Mouse (Mus musculus): Measurements from ENCODE around the gene G3bp2. TPM values are rescaled to one million over a fixed set of nuclear protein-coding genes. Genes with fewer than 3 reads are reported as not detected.
A peak's percentile ranks its signal among the peaks of the same experiment; 100 is the strongest.

Gene G3bp2
- polyA plus RNA-seq, 1 experiment from 2014 or later, result 195 TPM

- H3K36me3 ChIP-seq, result no peaks in the 10 kb centered on the region
- no peak overlapping the region for H3K4me3 ChIP-seq (replicated peaks)
- no peak overlapping the region for H3K4me2 ChIP-seq (replicated peaks)
- no peaks in the 10 kb centered on the region for H3K9me3 ChIP-seq
- no peaks in the 10 kb centered on the region for H3K27me3 ChIP-seq (replicated peaks)
- H3K9ac ChIP-seq, result no peak overlapping the region
- no peak overlapping the region for H3K27ac ChIP-seq
- 89% methylated on average over 6 of the region's 6 CpGs for WGBS
- no peak for ATAC-seq
- 0 out of 2 replicates have a peak, but pooled peaks cover 5% of the 10 kb centered on the region for H3K4me1 ChIP-seq (replicated peaks)
Observed at GRCm38 (mm10) chr5:92114223-92114622, 30.7 kb upstream of the G3bp2 start.

GRCm38 (mm10) chr5:92113484-92113883 lies 30.0 kb upstream of the G3bp2 start:
- H3K36me3 ChIP-seq, result no peaks in the 10 kb centered on the region
- H3K9ac ChIP-seq, result no peak overlapping the region
- H3K27ac ChIP-seq, result no peak overlapping the region
- H3K4me3 ChIP-seq (replicated peaks), result no peak overlapping the region
- no peak for ATAC-seq
- 0 out of 2 replicates have a peak, but pooled peaks cover 5% of the 10 kb centered on the region for H3K4me1 ChIP-seq (replicated peaks)
- H3K27me3 ChIP-seq (replicated peaks), result no peaks in the 10 kb centered on the region
- 92% methylated on average over 7 of the region's 7 CpGs for WGBS
- H3K9me3 ChIP-seq, result no peaks in the 10 kb centered on the region
- H3K4me2 ChIP-seq (replicated peaks), result no peak overlapping the region

GRCm38 (mm10) chr5:92112585-92112984 lies 29.1 kb upstream of the G3bp2 start:
- H3K4me3 ChIP-seq (replicated peaks), result peak overlapping the region; percentile 13
- H3K27me3 ChIP-seq (replicated peaks), result no peaks in the 10 kb centered on the region
- no peak for ATAC-seq
- H3K9me3 ChIP-seq, result no peaks in the 10 kb centered on the region
- no peak overlapping the region for H3K27ac ChIP-seq
- WGBS, result 12% methylated on average over 10 of the region's 10 CpGs
- peak overlapping the region; percentile 28; the same call in 1 of the 2 replicates for H3K9ac ChIP-seq
- H3K36me3 ChIP-seq, result no peaks in the 10 kb centered on the region
- peak overlapping the region; percentile 50 for H3K4me2 ChIP-seq (replicated peaks)
- H3K4me1 ChIP-seq (replicated peaks), result 0 out of 2 replicates have a peak, but pooled peaks cover 5% of the 10 kb centered on the region

GRCm38 (mm10) chr5:92112175-92112574 lies 28.7 kb upstream of the G3bp2 start:
- Histone ChIP-seq H3K4me3 (replicated peaks) (no peak overlapping the region), H3K27me3 (replicated peaks) (no peaks in the 10 kb centered on the region), H3K36me3 (no peaks in the 10 kb centered on the region), H3K9me3 (no peaks in the 10 kb centered on the region), H3K4me2 (replicated peaks) (peak overlapping the region; percentile 50), H3K9ac (no peak overlapping the region), H3K4me1 (replicated peaks) (0 out of 2 replicates have a peak, but pooled peaks cover 5% of the 10 kb centered on the region), H3K27ac (no peak overlapping the region)
- WGBS, result 12% methylated on average over 6 of the region's 6 CpGs
- no peak for ATAC-seq

- Histone ChIP-seq H3K9ac (no peak overlapping the region), H3K4me2 (replicated peaks) (no peak overlapping the region), H3K9me3 (no peaks in the 10 kb centered on the region), H3K4me3 (replicated peaks) (no peak overlapping the region), H3K27me3 (replicated peaks) (no peaks in the 10 kb centered on the region), H3K36me3 (no peaks in the 10 kb centered on the region), H3K4me1 (replicated peaks) (0 out of 2 replicates have a peak, but pooled peaks cover 5% of the 10 kb centered on the region), H3K27ac (no peak overlapping the region)
- WGBS, result 88% methylated on average over 5 of the region's 5 CpGs
- ATAC-seq, result no peak
Observed at GRCm38 (mm10) chr5:92110818-92111355, 27.4 kb upstream of the G3bp2 start.

GRCm38 (mm10) chr5:92107282-92107681 lies 23.8 kb upstream of the G3bp2 start:
- Histone ChIP-seq H3K4me3 (replicated peaks) (no peak overlapping the region), H3K27ac (no peak overlapping the region), H3K27me3 (replicated peaks) (no peaks in the 10 kb centered on the region), H3K4me2 (replicated peaks) (no peak overlapping the region), H3K9ac (no peak overlapping the region), H3K9me3 (no peaks in the 10 kb centered on the region), H3K4me1 (replicated peaks) (no peaks in the 10 kb centered on the region), H3K36me3 (no peaks in the 10 kb centered on the region)
- no peak for ATAC-seq
- WGBS, result 73% methylated on average over 4 of the region's 4 CpGs

- ATAC-seq, result peak; percentile 51
- Histone ChIP-seq H3K36me3 (no peaks in the 10 kb centered on the region), H3K27me3 (replicated peaks) (no peaks in the 10 kb centered on the region), H3K27ac (no peak overlapping the region), H3K4me1 (replicated peaks) (no peaks in the 10 kb centered on the region), H3K9ac (no peak overlapping the region), H3K9me3 (no peaks in the 10 kb centered on the region), H3K4me2 (replicated peaks) (no peak overlapping the region), H3K4me3 (replicated peaks) (no peak overlapping the region)
- WGBS, result 49% methylated on average over 10 of the region's 10 CpGs
Observed at GRCm38 (mm10) chr5:92106327-92107125, 23.0 kb upstream of the G3bp2 start.

- Histone ChIP-seq H3K4me1 (replicated peaks) (no peaks in the 10 kb centered on the region), H3K4me3 (replicated peaks) (no peak overlapping the region), H3K4me2 (replicated peaks) (no peak overlapping the region), H3K9me3 (no peaks in the 10 kb centered on the region), H3K27me3 (replicated peaks) (no peaks in the 10 kb centered on the region), H3K9ac (no peak overlapping the region), H3K36me3 (no peaks in the 10 kb centered on the region), H3K27ac (no peak overlapping the region)
- no peak for ATAC-seq
- 69% methylated on average over 13 of the region's 13 CpGs for WGBS
Observed at GRCm38 (mm10) chr5:92103816-92104415, 20.4 kb upstream of the G3bp2 start.

GRCm38 (mm10) chr5:92103062-92103461 lies 19.5 kb upstream of the G3bp2 start:
- 21% methylated on average over 6 of the region's 6 CpGs for WGBS
- no peak for ATAC-seq
- Histone ChIP-seq H3K27ac (no peak overlapping the region), H3K4me1 (replicated peaks) (0 out of 2 replicates have a peak, but pooled peaks cover 4% of the 10 kb centered on the region), H3K27me3 (replicated peaks) (no peaks in the 10 kb centered on the region), H3K9ac (no peak overlapping the region), H3K4me3 (replicated peaks) (no peak overlapping the region), H3K9me3 (no peaks in the 10 kb centered on the region), H3K36me3 (no peaks in the 10 kb centered on the region), H3K4me2 (replicated peaks) (no peak overlapping the region)

GRCm38 (mm10) chr5:92101601-92102000 lies 18.1 kb upstream of the G3bp2 start:
- Histone ChIP-seq H3K27me3 (replicated peaks) (no peaks in the 10 kb centered on the region), H3K4me1 (replicated peaks) (0 out of 2 replicates have a peak, but pooled peaks cover 5% of the 10 kb centered on the region), H3K27ac (no peak overlapping the region), H3K4me2 (replicated peaks) (no peak overlapping the region), H3K9ac (no peak overlapping the region), H3K9me3 (no peaks in the 10 kb centered on the region), H3K36me3 (no peaks in the 10 kb centered on the region), H3K4me3 (replicated peaks) (no peak overlapping the region)
- WGBS, result 88% methylated on average over 8 of the region's 8 CpGs
- ATAC-seq, result no peak

- H3K4me2 ChIP-seq (replicated peaks), result 0 out of 2 replicates have a peak overlapping the region, but pooled peaks have one; percentile 23
- no peaks in the 10 kb centered on the region for H3K36me3 ChIP-seq
- H3K27ac ChIP-seq, result no peak overlapping the region
- ATAC-seq, result peak; percentile 94
- H3K4me3 ChIP-seq (replicated peaks), result no peak overlapping the region
- 0 out of 2 replicates have a peak, but pooled peaks cover 5% of the 10 kb centered on the region for H3K4me1 ChIP-seq (replicated peaks)
- no peaks in the 10 kb centered on the region for H3K27me3 ChIP-seq (replicated peaks)
- WGBS, result 44% methylated on average over 13 of the region's 13 CpGs
- H3K9me3 ChIP-seq, result no peaks in the 10 kb centered on the region
- no peak overlapping the region for H3K9ac ChIP-seq
Observed at GRCm38 (mm10) chr5:92098351-92099109, 15.0 kb upstream of the G3bp2 start.

GRCm38 (mm10) chr5:92097779-92098178 lies 14.3 kb upstream of the G3bp2 start:
- H3K27ac ChIP-seq, result no peak overlapping the region
- no peaks in the 10 kb centered on the region for H3K36me3 ChIP-seq
- WGBS, result 96% methylated on average over 4 of the region's 4 CpGs
- H3K4me2 ChIP-seq (replicated peaks), result no peak overlapping the region
- no peak overlapping the region for H3K9ac ChIP-seq
- 0 out of 2 replicates have a peak, but pooled peaks cover 5% of the 10 kb centered on the region for H3K4me1 ChIP-seq (replicated peaks)
- H3K4me3 ChIP-seq (replicated peaks), result no peak overlapping the region
- no peak for ATAC-seq
- no peaks in the 10 kb centered on the region for H3K27me3 ChIP-seq (replicated peaks)
- no peaks in the 10 kb centered on the region for H3K9me3 ChIP-seq

Data from intestine, embryonic 15.5 days (tissue).